In genomic region chr8:106001908-106002307, GRCm38 (mm10) we compare ENCODE assay signal across 24 mouse cellular contexts. TPM values are rescaled to one million over a fixed set of nuclear protein-coding genes. Genes with fewer than 3 reads are reported as not detected.
A peak's percentile ranks its signal among the peaks of the same experiment; 100 is the strongest.
DNase-seq lines count a peak whose midpoint lies in the region; ATAC-seq and TF ChIP-seq lines count a peak whose summit lies in the region.
"Had no signal": no experiment of that assay in that cellular context is flagged by ENCODE, and none has a peak within 500 bp of the region (broad histone marks: within the 10 kb centered on the region; RNA-seq: fewer than 3 reads in every experiment).

No protein-coding gene starts in this region.

- peaks cover 7% of the 10 kb centered on the region; the same call in 1 of the 2 replicates for H3K4me1 ChIP-seq in cerebellum, adult 2 months (ENCODE audit: control insufficient read depth, insufficient read depth, low read length)
- H3K4me1 ChIP-seq: embryonic facial prominence, embryonic 13.5 days; forebrain, embryonic 12.5 days; heart, embryonic 13.5 days; hindbrain, embryonic 15.5 days had no signal

- H3K4me3 ChIP-seq in cerebellum, adult 2 months (replicated peaks; ENCODE audit: insufficient read depth, low read depth, low read length) = no peak overlapping the region
- H3K4me3 ChIP-seq: embryonic facial prominence, embryonic 13.5 days; forebrain, embryonic 12.5 days; gastrocnemius, adult 2 months; heart, embryonic 13.5 days; hindbrain, embryonic 15.5 days had no signal

- 24% methylated on average over 4 of the region's 4 CpGs for WGBS in cerebellum, adult 2 months

- no peaks in the 10 kb centered on the region for H3K27me3 ChIP-seq in cerebellum, adult 2 months (ENCODE audit: control insufficient read depth, insufficient read depth, low read length)
- H3K27me3 ChIP-seq: CH12.LX; embryonic facial prominence, embryonic 13.5 days; forebrain, embryonic 12.5 days; heart, embryonic 13.5 days; hindbrain, embryonic 15.5 days had no signal

- peak; percentile 72 for DNase-seq in cerebellum, adult 11 months
- peak; percentile 68 to 93 for DNase-seq in cerebellum, adult 2 months
- peak; percentile 78 to 84 for DNase-seq in cerebellum, postnatal 10 days
- DNase-seq in adipocyte (ENCODE audit: low spot score) = no peak
- DNase-seq in embryo, embryonic 10 days (ENCODE audit: low spot score) = no peak
- DNase-seq: adrenal gland, adult 2 months; adrenal gland, postnatal 25 days; forebrain, postnatal 0 days; gastrocnemius, adult 2 months; gastrocnemius, postnatal 25 days; heart, postnatal 36 days; kidney, adult 9 months had no signal

- no peak for TF ChIP-seq POLR2A in cerebellum, adult 2 months (IDR thresholded peaks at IDR 0.05; ENCODE audit: borderline replicate concordance, insufficient read depth, low read length)

- no peak for ATAC-seq in inflammation-experienced regulatory T-cells, adult 6 months
- ATAC-seq: activated CD4-positive, CD25-positive, alpha-beta regulatory T cell, adult 4 months; forebrain, postnatal 0 days; intestine, postnatal 0 days; Patski had no signal

- TF ChIP-seq CTCF in cerebellum, adult 2 months (IDR thresholded peaks at IDR 0.05; ENCODE audit: borderline replicate concordance, insufficient read depth, low read depth, low read length) = no peak

- no peak overlapping the region for H3K27ac ChIP-seq in cerebellum, adult 2 months (ENCODE audit: insufficient read depth, low read length)
- H3K27ac ChIP-seq: embryonic facial prominence, embryonic 13.5 days; forebrain, embryonic 12.5 days; gastrocnemius, adult 2 months; heart, embryonic 13.5 days; hindbrain, embryonic 15.5 days had no signal

RNA-seq across cellular contexts. Expression of gene Dpep2nb, which starts 3.9 kb away (rescaled TPM):
- 0.13 TPM in 1 of 2 replicates, not detected in the other for polyA plus RNA-seq in cerebellum, adult 2 months (2012; rRNA removed)
- not detected for polyA plus RNA-seq in inflammation-experienced regulatory T-cells, adult 6 months (2017; shearing (Covaris generic))
- polyA plus RNA-seq: activated CD4-positive, CD25-positive, alpha-beta regulatory T cell, adult 4 months; adrenal gland, adult 2 months; embryonic facial prominence, embryonic 13.5 days; forebrain, embryonic 12.5 days; forebrain, postnatal 0 days; hindbrain, embryonic 15.5 days; intestine, postnatal 0 days had no signal

RNA-seq across cellular contexts. Expression of gene Ddx28, which starts 9.8 kb away (rescaled TPM):
- 15.2 and 16.0 TPM in 2 replicates for polyA plus RNA-seq in cerebellum, adult 2 months (2012; rRNA removed)
- polyA plus RNA-seq in inflammation-experienced regulatory T-cells, adult 6 months (2017; shearing (Covaris generic)) = 10 to 100 TPM in 2 of 3 experiments, 1 to 10 TPM in 1; 9.3 to 15.6 (median 12.3) TPM

RNA-seq across cellular contexts. Expression of gene Dus2, which starts 10.8 kb away (rescaled TPM):
- polyA plus RNA-seq in cerebellum, adult 2 months (2012; rRNA removed) = 34.1 and 35.7 TPM in 2 replicates
- 10 to 100 TPM; 29.0 to 36.7 (median 32.2) TPM for polyA plus RNA-seq in inflammation-experienced regulatory T-cells, adult 6 months (2017; shearing (Covaris generic))

RNA-seq across cellular contexts. Expression of gene Dpep3, which starts 22.7 kb away (rescaled TPM):
- not detected in 2 replicates for polyA plus RNA-seq in cerebellum, adult 2 months (2012; rRNA removed)
- not detected for polyA plus RNA-seq in inflammation-experienced regulatory T-cells, adult 6 months (2017; shearing (Covaris generic))
- polyA plus RNA-seq: activated CD4-positive, CD25-positive, alpha-beta regulatory T cell, adult 4 months; cortical plate, adult 2 months; embryonic facial prominence, embryonic 13.5 days; forebrain, embryonic 12.5 days; forebrain, postnatal 0 days; heart, embryonic 13.5 days; heart, postnatal 0 days; hindbrain, embryonic 11.5 days; hindbrain, embryonic 15.5 days; intestine, postnatal 0 days; Patski had no signal

RNA-seq across cellular contexts. Expression of gene Slc12a4, which starts 36.0 kb away (rescaled TPM):
- 34.9 and 36.1 TPM in 2 replicates for polyA plus RNA-seq in cerebellum, adult 2 months (2012; rRNA removed)
- polyA plus RNA-seq in inflammation-experienced regulatory T-cells, adult 6 months (2017; shearing (Covaris generic)) = 1 to 10 TPM; 5.4 to 8.8 (median 6.4) TPM

Comparison
In these comparisons a context has a peak if more than half of its experiments do, and no peak if none do; other contexts are left out.
1. DNase-seq: peak in cerebellum, adult 11 months (single experiment), cerebellum, adult 2 months (2 of 2) and cerebellum, postnatal 10 days (2 of 2); none in adipocyte (single experiment) and embryo, embryonic 10 days (single experiment).